Mouse (Mus musculus): ENCODE data around the gene Aup1.

DNA sequence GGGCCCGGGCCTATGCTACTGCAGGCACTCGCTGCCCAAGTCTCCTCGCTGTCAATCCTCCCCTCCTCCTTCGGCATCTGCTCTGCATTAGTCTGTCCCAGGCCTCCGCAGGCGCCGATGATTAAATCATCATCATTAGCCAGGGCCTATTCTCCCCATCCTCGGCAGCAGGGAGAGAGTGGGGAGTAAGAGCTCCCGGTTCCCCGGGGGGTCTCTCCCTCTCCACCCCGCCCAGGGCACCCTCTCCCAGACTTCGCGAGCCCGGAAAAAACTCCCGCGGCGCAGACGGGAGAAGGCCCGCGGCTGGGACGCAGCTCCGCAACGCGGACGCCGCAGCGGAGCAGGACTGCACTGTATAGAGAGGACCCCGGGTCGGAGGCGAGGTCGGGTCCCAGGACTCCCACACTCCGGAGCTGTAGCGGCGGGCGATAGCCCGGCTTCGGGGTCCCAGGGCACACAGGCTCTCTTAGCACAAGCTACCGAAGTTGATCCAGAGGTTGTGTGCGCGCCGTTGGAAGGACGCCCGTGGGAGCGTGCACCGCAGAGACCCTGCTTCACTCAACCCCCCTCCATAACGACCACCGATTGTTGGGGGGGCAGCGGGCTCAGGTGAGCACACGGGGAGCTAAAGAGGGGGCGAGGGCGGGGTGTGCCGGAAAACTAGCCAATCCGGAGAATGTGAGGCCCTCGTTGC lies 23.5 kb downstream of the Aup1 start, which contains the start of gene Pcgf1:
- no peak for TF ChIP-seq CTCF (conservative IDR thresholded peaks at IDR 0.05; ENCODE audit: insufficient read depth, insufficient read length, low read depth, low read length)
- TF ChIP-seq POLR2A (IDR thresholded peaks at IDR 0.05; ENCODE audit: low read depth, low read length): no peak
